Mouse (Mus musculus): ENCODE measurements at regions not wholly inside any gene's neighbourhood (a gene's known extent, or its start where the extent isn't known, plus 50 kb on each side); places are given as distances from the start of the nearest gene placed in this dataset.

DNA sequence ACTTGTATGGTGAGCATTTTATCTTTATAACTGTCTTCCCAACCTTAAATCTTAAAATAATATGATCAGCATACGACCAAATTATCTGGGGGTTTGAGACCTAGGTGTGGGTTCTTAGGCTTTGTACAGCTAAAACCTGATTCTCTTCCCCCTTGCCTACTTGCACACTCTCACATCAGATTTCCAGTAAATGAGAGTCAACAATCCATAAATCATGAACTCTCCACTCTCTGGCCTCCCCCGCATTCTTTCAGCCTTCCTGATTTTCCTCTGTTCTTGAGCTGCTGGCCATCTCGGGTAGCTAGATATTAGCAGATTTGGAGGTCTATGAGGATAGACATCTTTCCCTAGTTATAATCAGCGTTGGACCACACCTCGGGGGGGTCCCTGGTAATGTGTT, 362.7 kb downstream of the Tmem135 start:
- Histone ChIP-seq H3K4me3 (ENCODE audit: insufficient read depth, low read length) (no peak overlapping the region), H3K4me1 (ENCODE audit: control insufficient read depth, insufficient read depth, low read length) (no peaks in the 10 kb centered on the region)

GRCm38 (mm10) chr7:89040139-89040538, 363.9 kb downstream of the Tmem135 start:
- no peaks in the 10 kb centered on the region for H3K4me1 ChIP-seq (ENCODE audit: control insufficient read depth, insufficient read depth, low read length)
- H3K4me3 ChIP-seq (ENCODE audit: insufficient read depth, low read length): no peak overlapping the region
- no peak overlapping the region for H3K27ac ChIP-seq (ENCODE audit: insufficient read depth, low read length)
- no peak for TF ChIP-seq CTCF (IDR thresholded peaks at IDR 0.05; ENCODE audit: borderline replicate concordance, insufficient read depth, low read length)
- TF ChIP-seq POLR2A (IDR thresholded peaks at IDR 0.05; ENCODE audit: low read depth, low read length): no peak

More for the DNA sequence above, 362.7 kb downstream of the Tmem135 start:
- no peak for TF ChIP-seq POLR2A (IDR thresholded peaks at IDR 0.05; ENCODE audit: low read depth, low read length)
- no peak for TF ChIP-seq CTCF (IDR thresholded peaks at IDR 0.05; ENCODE audit: borderline replicate concordance, insufficient read depth, low read length)
- no peak overlapping the region for H3K27ac ChIP-seq (ENCODE audit: insufficient read depth, low read length)

GRCm38 (mm10) chr7:89035138-89035996, 368.7 kb downstream of the Tmem135 start:
- no peak overlapping the region for H3K27ac ChIP-seq (ENCODE audit: insufficient read depth, low read length)
- H3K4me3 ChIP-seq (ENCODE audit: insufficient read depth, low read length): no peak overlapping the region
- TF ChIP-seq CTCF (IDR thresholded peaks at IDR 0.05; ENCODE audit: borderline replicate concordance, insufficient read depth, low read length): no peak
- TF ChIP-seq POLR2A (IDR thresholded peaks at IDR 0.05; ENCODE audit: low read depth, low read length): no peak
- no peaks in the 10 kb centered on the region for H3K4me1 ChIP-seq (ENCODE audit: control insufficient read depth, insufficient read depth, low read length)

DNA sequence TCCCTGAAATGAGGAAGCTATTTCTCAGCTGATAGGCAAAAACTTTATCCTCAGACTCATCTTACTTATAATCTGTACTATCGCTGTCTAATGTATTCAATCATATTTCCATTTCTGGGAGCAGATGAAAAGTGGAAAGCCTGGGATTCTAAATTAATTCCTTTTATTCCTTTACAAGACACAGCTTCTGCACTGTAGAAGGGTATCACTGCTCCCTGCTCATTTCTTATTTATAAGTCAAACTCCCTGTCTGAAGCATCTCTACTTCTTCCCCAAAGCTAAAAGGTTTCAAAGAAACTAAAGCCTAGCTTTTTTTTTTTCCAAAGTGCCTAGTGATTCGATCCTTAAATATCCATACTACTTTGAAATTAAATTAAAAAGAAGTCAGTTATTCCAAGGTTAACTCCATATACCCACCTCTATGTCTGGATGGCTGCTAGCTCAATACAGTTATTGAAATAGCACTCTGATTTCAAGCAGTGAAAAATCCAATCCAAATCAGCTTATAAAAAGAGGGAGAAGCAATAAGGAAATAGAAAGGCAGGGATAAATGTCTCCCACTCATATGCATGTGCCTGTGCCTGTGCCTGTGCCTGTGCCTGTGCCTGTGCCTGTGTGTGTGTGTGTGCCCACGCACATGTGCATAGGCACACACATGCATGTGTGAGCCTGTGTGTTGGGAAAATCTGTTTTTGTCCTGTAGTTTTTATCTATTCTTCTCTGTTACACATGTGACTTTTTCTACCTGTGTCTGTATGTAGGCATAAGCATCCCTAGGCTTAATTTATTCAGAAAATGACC, 380.6 kb downstream of the Tmem135 start:
- no peak overlapping the region for H3K4me3 ChIP-seq (ENCODE audit: insufficient read depth, low read length)
- H3K4me1 ChIP-seq (ENCODE audit: control insufficient read depth, insufficient read depth, low read length): no peaks in the 10 kb centered on the region
- TF ChIP-seq POLR2A (IDR thresholded peaks at IDR 0.05; ENCODE audit: low read depth, low read length): no peak
- no peak for TF ChIP-seq CTCF (IDR thresholded peaks at IDR 0.05; ENCODE audit: borderline replicate concordance, insufficient read depth, low read length)
- H3K27ac ChIP-seq (ENCODE audit: insufficient read depth, low read length): no peak overlapping the region

DNA sequence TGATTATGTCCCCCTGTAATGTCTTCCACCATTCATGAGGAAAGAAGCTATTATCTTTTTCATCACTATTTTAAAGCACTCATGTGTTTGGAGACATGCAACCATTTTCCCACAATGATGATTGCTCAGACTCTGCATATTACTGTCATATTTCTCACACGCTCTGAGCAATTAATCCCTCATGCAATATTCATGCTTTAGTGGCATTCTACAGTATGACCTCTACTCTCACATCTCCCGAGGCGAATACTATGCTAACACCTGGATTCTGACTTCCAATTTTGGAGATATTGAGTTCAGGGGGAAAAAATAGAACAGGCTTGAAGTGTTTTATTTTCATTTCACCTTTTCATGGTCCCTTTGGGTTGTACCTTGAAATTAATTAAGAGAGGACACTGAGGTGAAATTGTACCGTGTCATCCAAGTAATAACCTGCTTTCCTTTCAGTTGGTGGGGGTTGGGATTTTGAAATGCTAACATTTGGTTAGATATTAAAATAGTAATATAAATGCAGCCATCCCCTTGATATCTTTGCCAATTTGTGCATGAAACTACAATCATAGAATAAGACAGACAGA, 405.1 kb downstream of the Tmem135 start:
- no peak overlapping the region for H3K4me3 ChIP-seq (ENCODE audit: insufficient read depth, low read length)

DNA sequence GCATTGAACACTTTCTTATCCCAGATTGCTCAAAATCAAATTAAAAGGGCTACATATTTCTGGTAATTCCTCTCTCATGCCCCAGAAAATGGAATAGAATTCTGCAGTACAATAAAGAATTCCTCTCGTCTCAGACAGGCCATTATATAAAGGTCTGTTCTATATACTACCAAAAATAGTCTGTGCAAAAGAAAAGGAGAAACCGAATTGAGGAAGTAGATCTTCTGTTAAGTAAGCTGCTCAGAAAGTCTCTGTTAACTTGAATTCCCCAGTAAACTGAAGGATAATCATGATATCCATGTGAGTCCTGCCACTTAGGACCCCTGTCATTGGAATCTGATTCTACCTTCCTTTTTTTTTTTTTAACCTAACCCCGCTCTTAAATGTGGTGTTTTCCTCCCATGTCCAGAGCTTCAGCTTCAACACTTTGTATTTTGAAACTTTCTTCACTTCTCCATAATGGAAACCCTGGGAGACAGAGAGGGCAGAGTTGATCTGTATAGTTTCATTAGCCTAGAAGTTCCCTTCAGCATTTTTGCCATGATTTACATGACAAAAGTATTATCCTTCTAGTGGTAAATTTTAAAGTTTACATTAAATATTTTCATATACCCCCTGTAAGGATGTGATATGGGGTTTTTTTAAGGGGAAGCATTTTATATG, 406.1 kb downstream of the Tmem135 start:
- Histone ChIP-seq H3K4me1 (ENCODE audit: control insufficient read depth, insufficient read depth, low read length) (no peaks in the 10 kb centered on the region), H3K27ac (ENCODE audit: insufficient read depth, low read length) (no peak overlapping the region), H3K4me3 (ENCODE audit: insufficient read depth, low read length) (no peak overlapping the region)
- no peak for TF ChIP-seq POLR2A (IDR thresholded peaks at IDR 0.05; ENCODE audit: low read depth, low read length)

More for the DNA sequence above, 405.1 kb downstream of the Tmem135 start:
- no peaks in the 10 kb centered on the region for H3K4me1 ChIP-seq (ENCODE audit: control insufficient read depth, insufficient read depth, low read length)
- TF ChIP-seq POLR2A (IDR thresholded peaks at IDR 0.05; ENCODE audit: low read depth, low read length) (no peak), CTCF (IDR thresholded peaks at IDR 0.05; ENCODE audit: borderline replicate concordance, insufficient read depth, low read length) (no peak)
- no peak overlapping the region for H3K27ac ChIP-seq (ENCODE audit: insufficient read depth, low read length)

GRCm38 (mm10) chr7:88974436-88974835, 429.6 kb downstream of the Tmem135 start:
- Histone ChIP-seq H3K4me1 (ENCODE audit: control insufficient read depth, insufficient read depth, low read length) (no peaks in the 10 kb centered on the region), H3K4me3 (ENCODE audit: insufficient read depth, low read length) (no peak overlapping the region), H3K27ac (ENCODE audit: insufficient read depth, low read length) (no peak overlapping the region)
- TF ChIP-seq POLR2A (IDR thresholded peaks at IDR 0.05; ENCODE audit: low read depth, low read length): no peak
- TF ChIP-seq CTCF (IDR thresholded peaks at IDR 0.05; ENCODE audit: borderline replicate concordance, insufficient read depth, low read length): no peak

GRCm38 (mm10) chr7:88960841-88961240, 443.2 kb downstream of the Tmem135 start:
- H3K27ac ChIP-seq (ENCODE audit: insufficient read depth, low read length): no peak overlapping the region
- H3K4me1 ChIP-seq (ENCODE audit: control insufficient read depth, insufficient read depth, low read length): peaks cover 5% of the 10 kb centered on the region; the same call in 1 of the 2 replicates
- TF ChIP-seq POLR2A (IDR thresholded peaks at IDR 0.05; ENCODE audit: low read depth, low read length) (no peak), CTCF (IDR thresholded peaks at IDR 0.05; ENCODE audit: borderline replicate concordance, insufficient read depth, low read length) (no peak)
- no peak overlapping the region for H3K4me3 ChIP-seq (ENCODE audit: insufficient read depth, low read length)

GRCm38 (mm10) chr7:88960190-88960589, 443.8 kb downstream of the Tmem135 start:
- Histone ChIP-seq H3K4me1 (ENCODE audit: control insufficient read depth, insufficient read depth, low read length) (peaks cover 5% of the 10 kb centered on the region; the same call in 1 of the 2 replicates), H3K4me3 (ENCODE audit: insufficient read depth, low read length) (no peak overlapping the region), H3K27ac (ENCODE audit: insufficient read depth, low read length) (no peak overlapping the region)
- TF ChIP-seq POLR2A (IDR thresholded peaks at IDR 0.05; ENCODE audit: low read depth, low read length) (no peak), CTCF (IDR thresholded peaks at IDR 0.05; ENCODE audit: borderline replicate concordance, insufficient read depth, low read length) (no peak)
